Mouse (Mus musculus): ENCODE measurements at regions not wholly inside any gene's neighbourhood (a gene's known extent, or its start where the extent isn't known, plus 50 kb on each side); places are given as distances from the start of the nearest gene placed in this dataset.

- no peak for DNase-seq (ENCODE audit: low spot score in 2 of 2)
- intact Hi-C loops (cut with DNase I): no loop called here
Observed at GRCm38 (mm10) chr7:133177179-133177575, 53.0 kb upstream of the Ctbp2 start.

- DNase-seq (ENCODE audit: low spot score in 2 of 2): no peak
- intact Hi-C loops (cut with DNase I): no loop called here
Observed at GRCm38 (mm10) chr7:133176256-133177178, 52.4 kb upstream of the Ctbp2 start.

All from left cerebral cortex, postnatal 36 days (tissue).